Mouse (Mus musculus) limb, embryonic 12.5 days (tissue): ENCODE measurements at regions not wholly inside any gene's neighbourhood (a gene's known extent, or its start where the extent isn't known, plus 50 kb on each side); places are given as distances from the start of the nearest gene placed in this dataset.

Source experiments
- ATAC-seq: fragments of 200-750 bp; cut with Nextera tagmentation; 2 replicates; pipeline ENCODE4 v1.8.0; 2017; ENCODE audit warnings: low read depth, moderate TSS enrichment; ENCODE audit not compliant: insufficient number of reproducible peaks, insufficient read depth, low FRiP score, low TSS enrichment
- H3K27ac ChIP-seq: fragments of 300-500 bp; sonication (generic); 2 replicates; pipeline ENCODE4 v1.5.1; 2016; ENCODE audit warnings: mild to moderate bottlenecking, moderate library complexity
- H3K27me3 ChIP-seq: fragments of 300-500 bp; sonication (generic); 2 replicates; pipeline ENCODE4 v1.6.1; 2016; ENCODE audit warnings: mild to moderate bottlenecking, moderate library complexity
- H3K36me3 ChIP-seq: fragments of 300-500 bp; sonication (generic); 2 replicates; pipeline ENCODE4 v1.6.1; 2016; ENCODE audit warnings: mild to moderate bottlenecking, moderate library complexity
- H3K4me1 ChIP-seq: fragments of 300-500 bp; sonication (generic); replicated peaks from 2 replicates; pipeline ENCODE4 v1.6.1; 2016
- H3K4me2 ChIP-seq: fragments of 300-500 bp; sonication (generic); 2 replicates; pipeline ENCODE4 v1.6.1; 2016; ENCODE audit warnings: mild to moderate bottlenecking, moderate library complexity
- H3K4me3 ChIP-seq: fragments of 300-500 bp; sonication (generic); replicated peaks from 2 replicates; pipeline ENCODE4 v1.5.1; 2016; ENCODE audit warnings: mild to moderate bottlenecking
- H3K9ac ChIP-seq: fragments of 300-500 bp; sonication (generic); replicated peaks from 2 replicates; pipeline ENCODE4 v1.6.1; 2016; ENCODE audit warnings: mild to moderate bottlenecking, moderate library complexity
- H3K9me3 ChIP-seq: fragments of 300-500 bp; sonication (generic); 2 replicates; pipeline ENCODE4 v1.6.1; 2016; ENCODE audit warnings: mild to moderate bottlenecking, moderate library complexity
- WGBS: fragments of 180-500 bp; shearing (Covaris S2); methylation state at CpG from one replicate; pipeline ENCODE4 v1.1.7; 2016; 5-methylcytosine and 5-hydroxymethylcytosine counted together

- Histone ChIP-seq H3K4me1 (no peaks in the 10 kb centered on the region), H3K27ac (no peak overlapping the region), H3K9ac (no peak overlapping the region), H3K4me2 (no peak overlapping the region), H3K36me3 (no peaks in the 10 kb centered on the region), H3K4me3 (no peak overlapping the region), H3K27me3 (no peaks in the 10 kb centered on the region), H3K9me3 (no peaks in the 10 kb centered on the region)
- WGBS: 64% methylated on average over 10 of the region's 10 CpGs
- ATAC-seq: no peak
Measured at GRCm38 (mm10) chr19:33056372-33056791, 299.1 kb downstream of the Pten start.

DNA sequence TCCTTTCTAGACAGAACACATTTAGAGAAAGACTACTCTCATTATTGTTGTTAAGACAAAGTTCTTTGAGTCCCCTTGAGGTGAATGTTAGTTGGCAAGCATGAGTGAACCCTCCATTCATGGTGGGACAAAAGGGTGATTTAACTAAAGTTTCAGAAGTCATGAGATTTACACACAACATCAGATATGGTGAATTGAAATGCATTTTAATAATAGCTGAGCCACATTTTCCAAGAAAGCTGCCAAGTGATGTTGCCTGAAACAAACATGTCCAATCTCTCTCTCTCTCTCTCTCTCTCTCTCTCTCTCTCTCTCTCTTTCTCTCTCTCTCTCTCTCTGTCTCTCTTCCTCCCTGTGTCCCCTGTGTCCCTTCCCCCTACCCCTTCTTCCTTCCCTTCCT lies 303.7 kb downstream of the Pten start:
- H3K36me3 ChIP-seq: no peaks in the 10 kb centered on the region
- no peak for ATAC-seq

DNA sequence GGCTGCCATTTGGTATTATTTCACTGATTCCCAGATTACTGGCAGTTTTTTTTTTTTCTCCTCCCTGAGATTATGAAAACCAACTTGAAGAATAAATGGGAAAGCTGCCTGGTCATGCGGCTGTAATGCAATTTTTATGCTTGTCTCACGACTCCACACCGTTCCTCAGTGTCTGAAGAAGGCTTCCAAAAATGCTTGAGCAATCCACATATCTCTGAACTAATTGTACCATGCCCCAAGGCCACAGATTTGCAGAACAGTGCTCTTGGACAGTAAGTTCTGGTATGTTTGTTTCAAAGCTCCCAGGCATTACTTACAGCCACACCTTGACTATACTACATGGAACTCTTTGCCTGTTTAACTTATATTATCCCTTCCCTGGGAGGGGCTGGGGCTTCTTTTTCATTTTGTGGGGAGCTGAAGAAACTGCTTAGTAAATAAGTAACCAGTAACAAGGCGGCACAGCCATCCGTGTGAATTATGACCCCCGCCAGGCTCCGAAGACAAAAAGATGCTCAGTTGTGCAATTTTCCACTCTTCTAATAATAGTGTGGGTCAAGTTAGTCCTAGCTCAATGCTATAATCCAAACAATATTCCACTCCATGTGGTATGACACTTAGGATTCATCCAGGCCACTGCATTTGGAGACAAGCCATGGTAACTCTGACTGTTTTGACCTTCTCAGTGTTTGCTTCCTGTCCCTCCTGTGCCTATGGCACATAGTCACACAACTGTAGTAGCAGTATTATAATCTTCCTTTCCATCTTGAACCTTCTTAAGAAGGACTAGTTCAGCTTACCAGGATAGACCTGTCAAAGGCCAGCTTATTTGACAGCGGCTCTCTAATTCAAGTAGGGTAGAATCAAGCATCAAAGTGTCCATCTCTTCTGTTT lies 305.1 kb downstream of the Pten start:
- no peak overlapping the region for H3K27ac ChIP-seq
- ATAC-seq: no peak
- no peaks in the 10 kb centered on the region for H3K36me3 ChIP-seq
- no peak overlapping the region for H3K4me2 ChIP-seq
- H3K9ac ChIP-seq: no peak overlapping the region
- H3K4me1 ChIP-seq: no peaks in the 10 kb centered on the region
- 85% methylated on average over 8 of the region's 8 CpGs for WGBS
- no peak overlapping the region for H3K4me3 ChIP-seq
- H3K27me3 ChIP-seq: no peaks in the 10 kb centered on the region
- no peaks in the 10 kb centered on the region for H3K9me3 ChIP-seq

More for the DNA sequence above, 303.7 kb downstream of the Pten start:
- Histone ChIP-seq H3K4me1 (no peaks in the 10 kb centered on the region), H3K9ac (no peak overlapping the region), H3K4me3 (no peak overlapping the region), H3K27ac (no peak overlapping the region), H3K4me2 (no peak overlapping the region), H3K27me3 (no peaks in the 10 kb centered on the region), H3K9me3 (no peaks in the 10 kb centered on the region)

GRCm38 (mm10) chr19:33065274-33066200 lies 308.2 kb downstream of the Pten start:
- no peaks in the 10 kb centered on the region for H3K9me3 ChIP-seq
- H3K4me3 ChIP-seq: no peak overlapping the region
- WGBS: 63% methylated on average over 19 of the region's 19 CpGs
- H3K27me3 ChIP-seq: peaks cover 6% of the 10 kb centered on the region; the same call in 1 of the 2 replicates
- no peaks in the 10 kb centered on the region for H3K36me3 ChIP-seq
- no peak overlapping the region for H3K9ac ChIP-seq
- H3K4me2 ChIP-seq: no peak overlapping the region
- H3K4me1 ChIP-seq: peaks cover 10% of the 10 kb centered on the region
- no peak overlapping the region for H3K27ac ChIP-seq
- no peak for ATAC-seq

- Histone ChIP-seq H3K9ac (no peak overlapping the region), H3K4me3 (no peak overlapping the region), H3K4me1 (peaks cover 10% of the 10 kb centered on the region), H3K36me3 (no peaks in the 10 kb centered on the region), H3K9me3 (no peaks in the 10 kb centered on the region), H3K27ac (peak overlapping the region; percentile 30; the same call in 1 of the 2 replicates), H3K27me3 (peaks cover 6% of the 10 kb centered on the region; the same call in 1 of the 2 replicates), H3K4me2 (no peak overlapping the region)
- peak; percentile 80 for ATAC-seq
- WGBS: 43% methylated on average over 11 of the region's 11 CpGs
Measured at GRCm38 (mm10) chr19:33068351-33068955, 311.2 kb downstream of the Pten start.

GRCm38 (mm10) chr19:33069761-33070160 lies 312.5 kb downstream of the Pten start:
- WGBS: 66% methylated on average over 6 of the region's 6 CpGs
- no peak overlapping the region for H3K4me2 ChIP-seq
- H3K27ac ChIP-seq: no peak overlapping the region
- H3K9ac ChIP-seq: no peak overlapping the region
- H3K4me1 ChIP-seq: peaks cover 10% of the 10 kb centered on the region
- ATAC-seq: no peak
- peaks cover 6% of the 10 kb centered on the region; the same call in 1 of the 2 replicates for H3K27me3 ChIP-seq
- no peaks in the 10 kb centered on the region for H3K9me3 ChIP-seq
- H3K36me3 ChIP-seq: no peaks in the 10 kb centered on the region
- H3K4me3 ChIP-seq: no peak overlapping the region

DNA sequence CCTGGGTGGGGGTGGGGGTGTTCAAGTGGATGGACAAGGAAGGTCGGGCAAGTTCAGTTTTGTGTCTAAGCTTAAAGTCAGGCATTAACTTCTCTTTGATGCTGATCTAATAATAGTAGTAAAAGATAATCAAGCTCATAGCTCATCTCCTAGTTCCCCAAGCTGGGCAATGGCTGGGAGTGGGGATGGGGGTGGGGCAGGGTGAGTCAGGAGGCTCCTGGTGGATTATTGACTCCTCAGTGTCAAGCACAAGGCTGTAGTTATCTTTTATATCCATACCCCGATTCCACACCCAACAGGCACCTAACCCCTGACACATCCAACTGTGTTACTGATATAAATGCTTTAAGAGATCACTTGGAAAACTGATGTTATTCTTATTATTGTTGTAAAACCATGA lies 315.0 kb downstream of the Pten start:
- 79% methylated on average over 2 of the region's 2 CpGs for WGBS
- H3K4me3 ChIP-seq: no peak overlapping the region

GRCm38 (mm10) chr19:33074907-33075306 lies 317.2 kb downstream of the Rnls start:
- H3K4me2 ChIP-seq: no peak overlapping the region
- H3K27ac ChIP-seq: no peak overlapping the region
- H3K27me3 ChIP-seq: peaks cover 6% of the 10 kb centered on the region; the same call in 1 of the 2 replicates
- 81% methylated on average over 4 of the region's 4 CpGs for WGBS
- no peaks in the 10 kb centered on the region for H3K36me3 ChIP-seq
- ATAC-seq: no peak
- H3K9ac ChIP-seq: no peak overlapping the region
- no peak overlapping the region for H3K4me3 ChIP-seq
- no peaks in the 10 kb centered on the region; the same call in 1 of the 2 replicates for H3K4me1 ChIP-seq
- H3K9me3 ChIP-seq: no peaks in the 10 kb centered on the region

More for the DNA sequence above, 315.0 kb downstream of the Pten start:
- H3K27ac ChIP-seq: no peak overlapping the region
- H3K4me1 ChIP-seq: peaks cover 10% of the 10 kb centered on the region
- no peaks in the 10 kb centered on the region for H3K36me3 ChIP-seq
- H3K9ac ChIP-seq: no peak overlapping the region
- H3K4me2 ChIP-seq: no peak overlapping the region
- ATAC-seq: no peak
- peaks cover 6% of the 10 kb centered on the region; the same call in 1 of the 2 replicates for H3K27me3 ChIP-seq
- no peaks in the 10 kb centered on the region for H3K9me3 ChIP-seq

DNA sequence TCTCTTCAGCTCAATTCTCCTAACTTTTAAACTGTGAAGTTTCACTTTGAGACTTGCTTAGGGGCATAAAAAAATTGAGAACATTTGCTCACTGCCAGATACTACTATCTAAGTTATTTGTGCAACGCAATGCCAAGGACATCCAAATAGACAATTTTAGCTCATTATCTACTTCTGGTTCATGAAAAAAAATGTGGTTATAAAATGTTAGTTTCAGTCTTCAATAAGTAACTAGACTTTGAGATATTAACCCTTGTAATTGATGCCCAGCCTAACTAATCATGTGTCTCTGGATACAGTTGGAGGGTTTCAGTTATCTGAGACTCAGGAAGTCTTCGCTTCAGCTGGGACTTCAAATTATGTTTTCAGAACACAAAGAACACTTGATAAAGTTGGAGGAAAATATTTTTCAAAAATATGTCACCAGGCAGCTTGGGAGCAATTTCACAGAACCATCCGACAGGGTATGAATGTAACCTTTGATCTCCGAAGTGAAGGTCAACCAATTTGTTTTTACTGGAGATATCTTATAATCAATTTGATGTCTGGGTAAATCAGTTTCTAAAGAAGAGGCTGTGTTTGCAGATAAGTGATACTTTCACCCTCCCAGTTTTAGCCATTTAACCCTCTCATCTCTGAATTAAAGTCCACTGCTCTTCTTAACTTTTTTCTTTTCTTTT lies 313.3 kb downstream of the Rnls start:
- WGBS: 80% methylated on average over 4 of the region's 4 CpGs
- ATAC-seq: no peak
- no peaks in the 10 kb centered on the region for H3K9me3 ChIP-seq
- H3K4me2 ChIP-seq: no peak overlapping the region
- H3K36me3 ChIP-seq: no peaks in the 10 kb centered on the region
- no peaks in the 10 kb centered on the region for H3K27me3 ChIP-seq
- no peaks in the 10 kb centered on the region; the same call in 1 of the 2 replicates for H3K4me1 ChIP-seq
- no peak overlapping the region for H3K9ac ChIP-seq
- H3K4me3 ChIP-seq: no peak overlapping the region
- no peak overlapping the region for H3K27ac ChIP-seq

- H3K9me3 ChIP-seq: no peaks in the 10 kb centered on the region
- H3K9ac ChIP-seq: no peak overlapping the region
- H3K4me2 ChIP-seq: no peak overlapping the region
- H3K27me3 ChIP-seq: no peaks in the 10 kb centered on the region
- no peak for ATAC-seq
- no peaks in the 10 kb centered on the region for H3K36me3 ChIP-seq
- H3K4me1 ChIP-seq: no peaks in the 10 kb centered on the region; the same call in 1 of the 2 replicates
- no peak overlapping the region for H3K4me3 ChIP-seq
- WGBS: 73% methylated on average over 2 of the region's 2 CpGs
- no peak overlapping the region for H3K27ac ChIP-seq
Measured at GRCm38 (mm10) chr19:33079959-33080358, 312.1 kb downstream of the Rnls start.
